Mouse (Mus musculus): ENCODE data around the gene Adcy7. TPM values are rescaled to one million over a fixed set of nuclear protein-coding genes. Genes with fewer than 3 reads are reported as not detected.
A peak's percentile ranks its signal among the peaks of the same experiment; 100 is the strongest.

Gene Adcy7
- polyA plus RNA-seq, 1 experiment from 2014 or later, result 5.9 TPM

DNA sequence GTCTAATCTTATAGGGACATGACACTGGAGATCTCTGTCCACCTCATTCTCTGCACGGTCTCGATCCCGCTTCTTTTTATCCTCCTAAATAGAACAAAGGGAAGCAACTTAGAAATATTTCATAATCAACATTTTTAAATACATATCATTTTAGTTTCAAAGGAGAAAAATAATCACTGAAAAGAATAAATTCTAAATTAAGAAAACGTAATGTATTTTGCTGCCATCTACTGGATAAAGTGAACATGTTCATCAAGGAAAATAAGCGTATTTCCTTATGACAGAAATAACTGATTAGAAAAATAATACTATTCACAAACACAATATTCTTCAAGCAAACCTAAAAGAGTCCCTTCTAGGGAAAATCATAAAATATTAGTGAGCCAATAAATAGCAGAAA lies 85.7 kb downstream of the Adcy7 start:
- WGBS, result 79% methylated on average over 5 of the region's 5 CpGs
- Histone ChIP-seq H3K36me3 (ENCODE audit: control insufficient read depth, insufficient read depth) (peaks cover 50% of the 10 kb centered on the region), H3K4me2 (ENCODE audit: low read depth, low read length) (no peak overlapping the region), H3K4me3 (ENCODE audit: low read length) (no peak overlapping the region), H3K9ac (ENCODE audit: low read length) (no peak overlapping the region), H3K9me3 (replicated peaks; ENCODE audit: control insufficient read depth, low read length) (0 out of 2 replicates have a peak, but pooled peaks cover 5% of the 10 kb centered on the region), H3K4me1 (ENCODE audit: control insufficient read depth, insufficient read depth, low read length) (peaks cover 29% of the 10 kb centered on the region), H3K27me3 (ENCODE audit: control insufficient read depth, insufficient read depth, low read length) (no peaks in the 10 kb centered on the region), H3K27ac (ENCODE audit: low read length) (no peak overlapping the region; the same call in 1 of the 2 replicates)
- ATAC-seq (replicated peaks; ENCODE audit: extremely low read depth, insufficient read depth, low FRiP score), result no peak

DNA sequence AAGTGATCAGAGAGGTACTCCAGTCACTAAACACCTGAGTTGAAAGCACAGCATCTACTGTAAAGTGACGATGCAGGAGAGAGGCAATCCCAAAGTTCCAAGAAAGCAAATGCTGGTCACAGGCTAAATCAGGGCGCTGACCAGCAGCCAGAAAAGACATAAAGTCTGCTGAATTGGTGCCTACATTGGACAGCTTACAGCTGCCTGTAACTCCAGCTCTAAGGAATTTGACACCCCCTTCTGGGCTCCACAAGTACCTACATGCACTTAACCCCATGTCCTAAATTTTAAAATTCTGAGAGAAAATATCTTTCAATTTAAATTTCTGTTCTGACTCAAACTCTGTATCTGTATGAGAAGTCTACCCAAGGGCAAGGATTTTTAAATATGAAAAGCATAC lies 87.8 kb downstream of the Adcy7 start:
- peaks cover 32% of the 10 kb centered on the region for H3K4me1 ChIP-seq (ENCODE audit: control insufficient read depth, insufficient read depth, low read length)
- H3K27ac ChIP-seq (ENCODE audit: low read length), result no peak overlapping the region
- H3K4me2 ChIP-seq (ENCODE audit: low read depth, low read length), result peak overlapping the region; percentile 88
- no peaks in the 10 kb centered on the region for H3K27me3 ChIP-seq (ENCODE audit: control insufficient read depth, insufficient read depth, low read length)
- 0 out of 2 replicates have a peak, but pooled peaks cover 5% of the 10 kb centered on the region for H3K9me3 ChIP-seq (replicated peaks; ENCODE audit: control insufficient read depth, low read length)
- WGBS, result 71% methylated on average over 2 of the region's 2 CpGs
- H3K36me3 ChIP-seq (ENCODE audit: control insufficient read depth, insufficient read depth), result peaks cover 39% of the 10 kb centered on the region
- peak overlapping the region; percentile 96 for H3K4me3 ChIP-seq (ENCODE audit: low read length)
- no peak for ATAC-seq (replicated peaks; ENCODE audit: extremely low read depth, insufficient read depth, low FRiP score)
- peak overlapping the region; percentile 99 for H3K9ac ChIP-seq (ENCODE audit: low read length)

DNA sequence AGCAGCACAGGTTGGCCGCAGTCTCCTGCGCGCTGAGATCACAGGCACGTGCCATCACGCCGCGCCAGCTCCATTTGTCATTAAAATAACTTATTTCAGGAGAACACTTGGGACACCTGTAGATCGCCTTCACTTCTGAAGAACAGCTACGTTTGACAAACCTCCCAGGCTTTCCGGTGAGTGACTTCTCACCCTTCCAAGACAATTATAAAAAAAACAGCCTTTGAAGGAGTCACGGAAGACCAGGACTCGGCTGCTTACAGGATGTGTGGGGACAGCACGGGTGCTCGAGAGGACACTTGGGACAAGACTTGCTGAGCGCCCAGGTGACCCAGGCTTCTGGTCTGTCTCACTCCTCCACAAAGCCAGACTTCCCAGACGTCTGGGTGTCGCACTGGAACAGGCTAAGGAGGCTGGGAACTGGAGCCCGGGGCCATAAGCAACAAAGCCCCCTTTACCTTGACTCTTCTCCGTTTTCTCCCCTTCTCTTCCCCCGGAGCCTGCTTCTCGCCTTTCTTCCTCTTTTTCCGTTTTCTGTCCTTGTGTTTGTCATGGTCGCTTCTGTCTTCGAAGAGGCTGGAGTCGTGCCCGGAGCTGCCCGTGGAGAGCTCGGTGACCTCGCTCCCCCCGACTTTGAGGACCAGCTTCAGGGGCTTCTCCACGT lies 89.0 kb downstream of the Adcy7 start:
- H3K4me1 ChIP-seq (ENCODE audit: control insufficient read depth, insufficient read depth, low read length), result peaks cover 32% of the 10 kb centered on the region

DNA sequence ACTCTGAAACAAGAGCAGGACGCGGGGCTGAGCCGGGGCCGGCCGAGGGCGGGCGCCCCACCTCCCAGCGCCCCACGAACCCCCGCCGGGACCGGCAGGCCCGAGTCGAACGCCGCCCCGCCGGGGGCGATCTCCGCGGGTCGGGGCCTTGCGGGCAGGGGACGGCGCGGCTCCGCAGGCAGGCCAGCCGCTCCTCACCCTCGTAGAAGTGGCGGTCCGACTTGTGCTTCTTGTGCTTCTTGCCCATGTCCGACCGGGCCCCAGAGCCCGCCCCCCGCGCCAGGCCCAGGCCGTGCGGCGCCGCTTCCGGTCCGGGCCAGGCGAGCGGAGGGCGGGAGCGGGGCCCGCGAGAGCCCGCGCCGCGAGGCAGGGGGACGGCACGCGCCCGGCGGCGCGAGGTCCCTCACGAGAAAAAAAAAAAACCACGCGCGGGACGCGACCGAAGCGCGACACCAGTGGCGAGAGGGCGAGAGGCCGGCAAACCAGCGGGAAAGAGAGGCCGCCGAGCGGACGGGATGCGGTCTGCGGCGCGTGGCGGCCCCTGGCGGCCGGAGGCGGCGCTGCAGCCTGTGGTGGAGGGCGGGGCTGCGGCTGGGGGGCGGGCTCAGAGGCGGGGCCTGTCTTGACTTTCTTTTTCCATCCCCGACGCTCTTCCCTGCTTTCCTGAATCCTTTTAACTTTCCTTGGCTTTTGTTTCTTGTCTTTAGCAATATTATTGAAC lies 89.7 kb downstream of the Adcy7 start, which contains the start of gene Brd7:
TSS of gene Brd7 (minus strand) at position 487 of the 721 bp plus-strand sequence.
- WGBS, result under 1% methylated on average over 85 of the region's 91 CpGs
- ATAC-seq (replicated peaks; ENCODE audit: extremely low read depth, insufficient read depth, low FRiP score), result peak; percentile 84
- 0 out of 2 replicates have a peak, but pooled peaks cover 5% of the 10 kb centered on the region for H3K9me3 ChIP-seq (replicated peaks; ENCODE audit: control insufficient read depth, low read length)

More for the DNA sequence above, 89.0 kb downstream of the Adcy7 start:
- H3K4me3 ChIP-seq (ENCODE audit: low read length), result peak overlapping the region; percentile 96
- H3K36me3 ChIP-seq (ENCODE audit: control insufficient read depth, insufficient read depth), result peaks cover 28% of the 10 kb centered on the region
- H3K27ac ChIP-seq (ENCODE audit: low read length), result peak overlapping the region; percentile 91
- H3K27me3 ChIP-seq (ENCODE audit: control insufficient read depth, insufficient read depth, low read length), result no peaks in the 10 kb centered on the region
- H3K4me2 ChIP-seq (ENCODE audit: low read depth, low read length), result peak overlapping the region; percentile 88
- no peak for ATAC-seq (replicated peaks; ENCODE audit: extremely low read depth, insufficient read depth, low FRiP score)
- WGBS, result under 1% methylated on average over 31 of the region's 31 CpGs
- peak overlapping the region; percentile 99 for H3K9ac ChIP-seq (ENCODE audit: low read length)
- 0 out of 2 replicates have a peak, but pooled peaks cover 5% of the 10 kb centered on the region for H3K9me3 ChIP-seq (replicated peaks; ENCODE audit: control insufficient read depth, low read length)

DNA sequence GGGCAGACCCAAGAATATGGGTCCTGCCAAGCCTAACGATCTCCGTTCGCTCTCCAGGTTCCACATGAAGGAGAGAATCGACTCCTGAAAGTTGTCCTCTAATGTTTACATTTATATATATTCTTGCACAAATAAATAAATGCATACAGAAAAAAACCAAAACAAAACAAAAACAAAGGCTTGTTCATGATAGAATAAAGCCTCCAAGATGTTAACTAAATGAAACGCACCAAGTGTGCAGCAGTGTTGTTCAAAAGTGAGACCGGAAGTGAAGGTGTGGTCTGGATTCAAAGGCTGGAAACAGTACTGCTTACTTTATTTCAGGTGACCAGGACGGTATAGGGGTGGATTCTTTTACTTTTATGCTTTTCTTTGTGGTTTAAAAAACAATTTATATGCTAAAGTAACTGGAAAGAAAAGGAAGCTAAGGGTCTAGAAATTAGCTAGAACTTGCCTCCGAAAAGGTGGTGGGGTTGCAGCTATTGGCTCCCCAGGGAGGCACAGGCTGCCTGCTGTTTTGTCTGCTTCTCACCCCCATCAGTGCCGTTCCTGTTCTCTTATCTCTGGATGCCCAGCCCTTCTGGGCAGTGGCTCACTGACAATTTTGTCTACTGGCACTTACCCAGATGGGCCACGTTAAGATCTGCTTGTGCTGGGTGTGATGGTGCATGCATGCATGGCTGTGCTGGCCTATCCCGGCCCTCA lies 90.4 kb downstream of the Adcy7 start:
- H3K4me1 ChIP-seq (ENCODE audit: control insufficient read depth, insufficient read depth, low read length), result peaks cover 28% of the 10 kb centered on the region
- peak; percentile 33; the same call in 1 of the 2 replicates for ATAC-seq (replicated peaks; ENCODE audit: extremely low read depth, insufficient read depth, low FRiP score)
- H3K27ac ChIP-seq (ENCODE audit: low read length), result peak overlapping the region; percentile 82
- H3K4me3 ChIP-seq (ENCODE audit: low read length), result peak overlapping the region; percentile 96
- H3K9me3 ChIP-seq (replicated peaks; ENCODE audit: control insufficient read depth, low read length), result 0 out of 2 replicates have a peak, but pooled peaks cover 5% of the 10 kb centered on the region
- H3K4me2 ChIP-seq (ENCODE audit: low read depth, low read length), result peak overlapping the region; percentile 62
- H3K27me3 ChIP-seq (ENCODE audit: control insufficient read depth, insufficient read depth, low read length), result no peaks in the 10 kb centered on the region
- peaks cover 17% of the 10 kb centered on the region for H3K36me3 ChIP-seq (ENCODE audit: control insufficient read depth, insufficient read depth)
- WGBS, result 22% methylated on average over 11 of the region's 11 CpGs
- peak overlapping the region; percentile 99 for H3K9ac ChIP-seq (ENCODE audit: low read length)

More for the DNA sequence above, 89.7 kb downstream of the Adcy7 start, which contains the start of gene Brd7:
- H3K9ac ChIP-seq (ENCODE audit: low read length), result peak within 1 kb of the TSS; percentile 99
- H3K4me3 ChIP-seq (ENCODE audit: low read length), result peak within 1 kb of the TSS; percentile 96
- H3K27ac ChIP-seq (ENCODE audit: low read length), result peak within 1 kb of the TSS; percentile 91
- H3K27me3 ChIP-seq (ENCODE audit: control insufficient read depth, insufficient read depth, low read length), result no peaks in the 10 kb centered on the region
- H3K4me1 ChIP-seq (ENCODE audit: control insufficient read depth, insufficient read depth, low read length), result peaks cover 32% of the 10 kb centered on the region
- peaks cover 22% of the 10 kb centered on the region for H3K36me3 ChIP-seq (ENCODE audit: control insufficient read depth, insufficient read depth)
- H3K4me2 ChIP-seq (ENCODE audit: low read depth, low read length), result peak within 1 kb of the TSS; percentile 88

DNA sequence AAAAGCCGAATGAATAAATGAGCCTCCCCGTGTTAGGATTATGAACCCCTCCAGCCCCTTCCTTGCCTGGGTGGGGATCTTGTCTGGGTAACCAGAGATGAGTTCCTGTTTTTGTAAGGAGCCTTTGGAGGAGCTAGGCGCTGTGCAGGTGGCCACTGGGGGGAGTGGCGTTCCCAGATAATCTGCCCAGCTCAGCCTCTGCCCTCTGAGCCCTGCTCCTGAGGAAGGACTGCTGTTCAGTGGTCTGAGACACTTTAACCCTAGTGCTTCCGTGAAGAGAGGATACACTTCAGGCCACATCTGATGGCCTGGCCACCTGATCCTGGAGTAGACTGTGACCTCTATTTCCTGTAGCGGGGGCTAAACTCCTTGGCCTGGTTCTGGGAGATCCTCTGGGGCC lies 97.0 kb downstream of the Adcy7 start:
- 20% methylated on average over 6 of the region's 6 CpGs for WGBS
- 0 out of 2 replicates have a peak, but pooled peaks have one; percentile 60 for ATAC-seq (replicated peaks; ENCODE audit: extremely low read depth, insufficient read depth, low FRiP score)
- no peaks in the 10 kb centered on the region for H3K9me3 ChIP-seq (replicated peaks; ENCODE audit: control insufficient read depth, low read length)
- no peak overlapping the region for H3K27ac ChIP-seq (ENCODE audit: low read length)
- H3K27me3 ChIP-seq (ENCODE audit: control insufficient read depth, insufficient read depth, low read length), result no peaks in the 10 kb centered on the region
- no peaks in the 10 kb centered on the region for H3K36me3 ChIP-seq (ENCODE audit: control insufficient read depth, insufficient read depth)
- no peaks in the 10 kb centered on the region for H3K4me1 ChIP-seq (ENCODE audit: control insufficient read depth, insufficient read depth, low read length)
- no peak overlapping the region for H3K9ac ChIP-seq (ENCODE audit: low read length)
- H3K4me2 ChIP-seq (ENCODE audit: low read depth, low read length), result no peak overlapping the region
- no peak overlapping the region for H3K4me3 ChIP-seq (ENCODE audit: low read length)

DNA sequence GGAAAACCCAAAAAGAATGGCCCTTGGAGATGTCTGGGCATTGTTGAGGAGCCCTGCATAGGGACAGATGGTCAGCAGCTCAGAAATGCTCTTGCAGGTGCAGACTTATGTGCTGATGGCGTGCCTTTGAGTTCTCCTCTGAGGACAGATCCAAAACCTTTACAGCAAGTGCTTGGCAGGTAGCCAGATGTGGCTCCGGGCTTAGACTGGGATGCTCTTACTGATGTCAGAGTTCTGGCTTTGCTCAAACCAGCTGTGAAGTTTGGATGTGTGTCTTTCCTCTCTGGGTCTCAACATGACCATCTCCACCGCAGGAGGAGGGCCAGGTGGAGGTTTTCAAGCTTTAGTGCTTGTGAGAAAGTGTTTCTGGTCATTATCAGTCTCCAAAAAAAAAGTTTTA lies 97.6 kb downstream of the Adcy7 start:
- WGBS, result 19% methylated on average over 3 of the region's 3 CpGs
- ATAC-seq (replicated peaks; ENCODE audit: extremely low read depth, insufficient read depth, low FRiP score), result peak; percentile 21; the same call in 1 of the 2 replicates
- H3K27ac ChIP-seq (ENCODE audit: low read length), result no peak overlapping the region

DNA sequence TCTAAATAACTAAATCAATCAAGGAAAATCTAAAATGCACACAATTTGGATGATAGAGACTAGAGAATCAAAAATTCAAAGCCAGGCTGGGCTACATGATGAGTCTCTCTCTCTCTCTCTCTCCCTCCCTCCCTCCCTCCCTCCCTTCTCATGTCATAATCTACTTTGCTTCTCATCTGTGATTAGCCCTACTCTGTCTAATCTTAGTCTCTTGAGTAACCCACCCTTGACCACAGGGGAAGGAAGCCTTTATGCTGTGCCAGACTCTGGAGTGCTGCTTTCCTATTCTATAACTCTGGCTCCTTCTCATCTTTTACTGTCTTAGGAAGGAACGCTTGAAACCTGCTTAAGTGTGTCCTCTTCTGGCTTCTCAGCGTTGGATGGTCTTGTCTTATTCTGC lies 99.3 kb downstream of the Adcy7 start:
- no peak for ATAC-seq (replicated peaks; ENCODE audit: extremely low read depth, insufficient read depth, low FRiP score)
- Histone ChIP-seq H3K36me3 (ENCODE audit: control insufficient read depth, insufficient read depth) (no peaks in the 10 kb centered on the region), H3K4me3 (ENCODE audit: low read length) (no peak overlapping the region), H3K27ac (ENCODE audit: low read length) (no peak overlapping the region), H3K4me2 (ENCODE audit: low read depth, low read length) (no peak overlapping the region), H3K9me3 (replicated peaks; ENCODE audit: control insufficient read depth, low read length) (no peaks in the 10 kb centered on the region), H3K27me3 (ENCODE audit: control insufficient read depth, insufficient read depth, low read length) (no peaks in the 10 kb centered on the region), H3K9ac (ENCODE audit: low read length) (no peak overlapping the region), H3K4me1 (ENCODE audit: control insufficient read depth, insufficient read depth, low read length) (no peaks in the 10 kb centered on the region)
- WGBS, result 77% methylated on average over 2 of the region's 2 CpGs

More for the DNA sequence above, 97.6 kb downstream of the Adcy7 start:
- no peak overlapping the region for H3K4me3 ChIP-seq (ENCODE audit: low read length)
- H3K4me1 ChIP-seq (ENCODE audit: control insufficient read depth, insufficient read depth, low read length), result no peaks in the 10 kb centered on the region
- H3K9ac ChIP-seq (ENCODE audit: low read length), result no peak overlapping the region
- no peak overlapping the region for H3K4me2 ChIP-seq (ENCODE audit: low read depth, low read length)
- no peaks in the 10 kb centered on the region for H3K36me3 ChIP-seq (ENCODE audit: control insufficient read depth, insufficient read depth)
- no peaks in the 10 kb centered on the region for H3K27me3 ChIP-seq (ENCODE audit: control insufficient read depth, insufficient read depth, low read length)
- no peaks in the 10 kb centered on the region for H3K9me3 ChIP-seq (replicated peaks; ENCODE audit: control insufficient read depth, low read length)

Measured in heart, embryonic 16.5 days (tissue).